Mouse (Mus musculus) cerebellum, postnatal 14 days (tissue): ENCODE measurements around the gene Zfp362.

Experiments
- DNase-seq, 2 experiments: peaks; one replicate each; pipeline ENCODE4 v3.0.0; 2021; ENCODE audit warnings: mixed read lengths in 2 of 2

The Zfp362 gene

DNA sequence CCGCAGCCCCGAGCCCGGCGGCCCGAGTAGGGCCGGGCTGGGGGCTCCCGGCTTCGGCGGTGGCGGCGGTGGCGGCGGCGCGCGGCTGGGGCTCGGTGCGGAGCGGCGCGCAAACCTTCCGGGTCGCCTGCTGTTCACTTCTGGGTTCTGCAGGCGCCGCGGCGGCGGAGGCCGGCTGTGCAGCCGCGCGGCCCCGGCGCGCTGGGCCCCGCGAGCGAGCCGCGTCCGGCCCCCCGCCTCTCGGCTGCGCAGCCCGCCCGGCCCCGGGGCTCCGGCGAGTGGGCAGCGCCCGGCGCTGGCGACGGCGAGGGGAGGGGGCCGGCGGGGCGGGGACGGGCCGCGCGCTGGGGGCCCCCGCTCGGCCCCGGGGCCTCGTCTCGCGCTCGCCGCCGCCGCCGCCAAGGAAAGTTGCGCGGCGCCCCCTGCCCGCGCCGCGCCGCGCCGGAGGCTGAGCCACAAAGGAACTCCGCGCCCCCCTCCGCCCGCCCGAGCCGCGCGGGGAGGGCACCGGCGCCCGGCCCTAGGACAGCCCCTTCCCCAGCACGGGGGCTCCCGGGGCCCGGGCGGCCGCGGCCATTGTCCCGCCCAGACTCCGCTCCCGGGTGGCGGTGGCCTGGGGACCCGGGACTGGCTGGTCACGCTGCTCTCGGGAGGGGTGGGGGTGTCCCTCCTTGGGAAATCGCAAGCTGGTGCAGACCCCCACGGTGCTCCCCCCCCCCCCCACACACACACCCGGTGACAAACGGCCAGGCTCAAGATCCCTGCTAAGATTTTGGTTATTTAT, at the start of gene Zfp362:
Gene Zfp362 (minus strand): TSS at position 3 of the 784 bp plus-strand sequence.
- DNase-seq, result peak; percentile 52 to 64

DNA sequence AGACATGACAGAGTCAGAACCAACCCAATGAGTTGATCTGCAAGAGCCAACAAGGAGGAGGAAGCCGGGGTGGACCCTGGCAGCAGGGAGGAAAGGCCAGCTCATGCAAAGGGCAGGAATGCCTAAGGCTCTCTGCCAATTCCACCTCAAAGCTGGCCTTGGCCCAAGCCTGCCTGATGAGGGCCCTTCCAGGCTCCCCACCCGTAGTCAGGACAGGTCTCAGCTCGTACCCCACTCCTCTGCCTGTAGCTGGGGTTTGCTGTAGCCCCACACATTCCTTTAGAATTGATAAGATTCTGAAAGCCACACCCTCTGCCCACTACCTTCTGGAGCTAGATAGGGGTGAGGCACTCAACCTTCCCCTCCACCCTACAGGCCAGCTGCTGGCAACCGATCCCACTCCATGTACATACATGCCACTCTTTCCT, 49.8 kb upstream of the Zfp362 start:
- DNase-seq, result peak; percentile 65 to 68

DNA sequence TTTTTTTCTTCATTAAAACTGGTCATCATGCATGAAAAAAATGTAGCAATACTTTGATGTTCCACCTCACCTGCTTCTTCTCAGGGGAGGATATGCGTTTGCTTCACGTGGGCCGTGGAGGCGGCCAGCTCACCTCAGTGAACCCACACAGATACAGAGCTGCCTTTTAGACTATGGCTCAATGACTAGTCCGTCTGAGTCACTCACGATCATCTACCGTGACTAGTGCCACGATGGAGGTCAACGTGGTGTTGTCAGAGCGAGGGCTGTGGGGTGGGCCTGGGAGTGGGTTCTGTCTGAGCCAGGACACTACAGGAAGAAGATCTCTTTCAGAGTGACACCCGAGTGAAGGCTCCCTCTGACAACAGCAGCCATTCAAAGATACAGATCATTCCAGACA, 47.3 kb upstream of the Zfp362 start:
- DNase-seq, result no peak

DNA sequence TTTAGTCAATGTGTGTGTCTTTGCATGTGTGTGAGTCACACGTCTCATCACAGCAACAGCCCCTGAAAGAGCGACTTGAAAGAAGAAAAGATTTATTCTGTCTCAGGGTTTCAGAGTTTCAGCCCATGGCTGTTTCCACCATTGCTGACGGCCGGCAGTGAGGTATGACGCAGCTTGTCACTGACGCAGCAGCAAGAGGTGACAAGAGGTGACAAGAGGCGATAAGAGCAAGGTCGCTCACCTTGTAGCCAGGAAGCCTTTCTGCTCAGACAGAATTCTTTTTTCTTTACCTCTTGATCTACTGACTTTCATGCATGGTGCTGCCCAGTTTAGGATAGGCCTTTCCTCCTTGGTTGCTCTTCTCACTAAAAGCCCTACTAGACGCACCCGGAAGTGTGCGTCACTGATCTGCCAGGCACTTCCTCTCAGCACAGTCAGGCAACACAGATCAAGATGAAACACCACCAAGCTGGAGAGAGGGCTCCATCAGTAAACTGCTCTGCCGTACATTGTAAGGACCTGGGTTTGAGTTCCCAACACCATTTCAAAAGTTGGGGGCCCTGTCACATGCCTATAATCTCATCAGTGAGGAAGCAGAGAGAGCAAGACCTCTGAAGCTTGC, 46.5 kb upstream of the Zfp362 start:
- no peak for DNase-seq

DNA sequence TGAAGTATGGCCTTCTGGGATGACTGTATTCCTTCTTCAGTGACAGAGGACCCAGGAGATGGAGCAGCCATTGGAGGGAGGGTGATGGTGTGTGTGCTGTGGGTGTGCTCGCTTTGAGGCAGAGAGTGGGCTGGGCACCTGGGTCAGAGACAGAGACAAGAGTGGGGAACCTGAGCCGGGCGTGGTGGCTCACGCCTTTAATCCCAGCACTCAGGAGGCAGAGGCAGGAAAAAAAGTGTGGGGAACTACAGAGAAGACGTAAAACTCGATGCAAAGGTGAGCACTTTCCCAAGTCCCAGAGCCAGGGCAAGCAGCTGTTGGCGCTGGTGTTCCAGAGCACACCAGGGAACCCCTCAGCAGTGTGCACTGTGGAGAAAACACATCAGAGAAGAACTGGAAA, 43.8 kb upstream of the Zfp362 start:
- DNase-seq, result no peak

DNA sequence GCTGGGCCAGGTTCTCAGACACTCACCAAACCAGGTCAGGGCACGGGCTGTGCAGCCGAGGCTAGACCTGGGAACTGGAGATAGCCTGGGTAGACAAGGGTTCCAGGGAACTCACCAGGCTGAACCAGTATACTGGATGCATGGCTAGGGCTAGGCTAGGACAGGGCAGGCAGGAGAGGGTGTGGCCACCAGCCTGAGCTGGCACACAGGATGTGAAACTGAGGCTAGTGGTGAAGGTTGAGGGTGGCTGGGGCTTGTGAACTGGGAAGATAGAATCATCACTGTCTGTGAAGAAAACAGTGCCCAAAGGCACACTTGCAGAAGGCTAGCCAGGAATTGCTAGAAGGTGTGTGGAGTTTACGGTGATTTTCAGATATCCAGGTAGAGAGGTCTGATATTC, 43.1 kb upstream of the Zfp362 start:
- no peak for DNase-seq

DNA sequence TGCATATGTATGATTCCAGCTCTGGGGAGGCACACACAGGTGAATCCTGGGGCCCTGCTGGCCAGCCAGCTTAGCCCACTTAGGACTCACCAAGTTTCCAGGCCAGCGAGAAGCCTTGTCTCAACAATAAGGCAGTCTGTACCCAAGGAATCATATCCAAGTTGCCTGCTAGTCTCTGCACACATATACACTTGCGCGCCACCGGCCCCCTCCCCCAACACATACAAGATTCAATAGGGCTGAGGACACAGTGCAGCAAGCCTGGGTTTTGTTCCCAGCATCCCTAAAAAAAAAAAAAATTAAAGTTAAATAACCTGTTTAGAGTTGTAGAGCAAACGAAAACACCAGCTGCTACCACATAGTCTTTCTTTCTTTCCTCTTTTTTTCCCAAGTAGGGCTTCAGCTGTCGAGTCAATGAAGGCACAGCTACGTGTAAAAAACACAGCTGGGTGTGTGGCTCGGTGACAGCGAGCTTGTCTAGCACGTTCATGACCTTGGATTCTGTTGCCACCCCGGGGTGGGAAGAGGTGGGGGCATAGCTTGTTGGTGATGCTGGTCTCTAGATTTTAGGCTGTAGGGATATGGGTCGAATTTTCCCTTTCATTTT, 39.6 kb upstream of the Zfp362 start:
- no peak for DNase-seq

DNA sequence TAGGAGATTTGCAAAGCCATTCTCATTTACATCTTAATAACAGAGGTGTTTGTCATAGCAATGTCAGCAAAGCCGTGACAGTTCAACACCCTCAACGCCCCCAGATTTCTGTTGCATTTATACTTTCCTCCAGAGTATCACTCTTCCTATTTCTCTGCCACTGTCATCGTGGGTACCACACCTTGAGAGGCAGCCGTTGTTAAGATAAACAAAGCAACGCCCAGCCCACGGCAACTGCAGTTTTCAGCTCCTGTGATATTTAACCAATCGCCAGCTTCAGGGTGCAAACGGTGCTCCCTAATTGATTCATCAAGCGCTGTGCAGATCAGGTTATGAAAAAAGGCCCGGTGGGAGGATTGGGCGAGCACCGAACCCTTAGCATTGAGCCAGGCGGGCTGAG, 38.7 kb upstream of the Zfp362 start:
- DNase-seq, result no peak

DNA sequence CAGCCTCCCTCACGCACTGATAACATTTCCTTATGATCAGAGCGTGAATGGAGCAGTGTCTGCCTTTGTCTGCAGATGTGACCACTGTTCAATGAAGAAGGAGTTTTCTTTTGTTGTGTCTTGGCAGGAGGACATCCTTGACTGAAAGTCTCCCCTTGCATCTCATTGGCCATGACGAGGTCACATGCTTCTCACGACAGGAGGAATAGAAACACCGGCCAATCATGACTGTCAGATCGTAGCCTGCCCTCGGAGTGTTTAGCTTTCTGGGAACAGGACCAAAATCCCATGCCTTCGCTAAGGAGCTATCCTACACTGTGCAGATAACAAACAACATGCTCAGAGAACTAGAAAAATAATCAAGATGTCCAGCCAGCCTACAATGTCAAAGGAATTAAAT, 35.4 kb upstream of the Zfp362 start:
- no peak for DNase-seq

DNA sequence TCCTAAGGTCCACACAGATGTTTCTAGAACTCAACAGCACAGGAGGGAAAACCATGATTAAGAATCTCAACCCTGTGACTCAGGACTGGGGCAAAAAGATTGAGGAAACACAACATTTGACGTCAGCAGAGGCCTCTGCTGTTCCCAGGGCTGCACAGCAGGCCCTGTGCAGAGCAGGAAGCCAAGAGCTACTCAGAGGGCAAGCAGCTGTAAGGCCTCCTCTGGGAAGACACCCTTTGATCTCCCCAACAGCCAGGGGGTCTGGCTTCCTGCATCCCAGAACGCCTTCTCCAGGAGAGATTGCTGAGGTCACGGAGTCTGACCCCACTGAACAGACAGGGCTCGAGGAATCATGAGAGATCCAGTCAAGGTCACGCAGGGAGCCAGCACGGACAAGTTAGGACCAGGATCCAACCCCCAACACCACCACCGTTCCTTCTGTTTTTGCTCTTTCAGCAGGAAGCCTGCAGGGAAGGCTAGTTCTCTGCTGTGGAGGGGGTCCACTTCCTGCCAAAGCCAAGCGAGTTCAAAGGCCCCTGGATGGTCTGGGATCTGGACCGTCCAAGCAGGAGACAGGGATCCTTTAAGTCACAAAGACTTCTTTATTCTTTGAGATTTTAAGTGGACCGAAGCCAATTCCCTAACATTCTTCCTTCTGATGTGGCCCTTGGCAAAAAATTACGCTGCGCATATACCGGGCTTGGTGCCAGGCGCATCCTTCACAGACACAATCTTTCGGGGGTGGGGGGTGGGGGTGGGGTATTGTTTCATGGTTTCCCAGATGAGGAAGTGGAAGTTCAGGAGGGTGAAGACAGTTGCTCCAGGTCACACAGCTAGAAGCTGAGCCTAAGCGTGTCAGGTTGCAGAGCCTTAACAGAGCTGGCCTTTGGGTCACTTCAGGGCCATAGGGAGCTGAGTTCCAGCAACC, 34.2 kb upstream of the Zfp362 start:
- DNase-seq, result peak; percentile 16 to 20

DNA sequence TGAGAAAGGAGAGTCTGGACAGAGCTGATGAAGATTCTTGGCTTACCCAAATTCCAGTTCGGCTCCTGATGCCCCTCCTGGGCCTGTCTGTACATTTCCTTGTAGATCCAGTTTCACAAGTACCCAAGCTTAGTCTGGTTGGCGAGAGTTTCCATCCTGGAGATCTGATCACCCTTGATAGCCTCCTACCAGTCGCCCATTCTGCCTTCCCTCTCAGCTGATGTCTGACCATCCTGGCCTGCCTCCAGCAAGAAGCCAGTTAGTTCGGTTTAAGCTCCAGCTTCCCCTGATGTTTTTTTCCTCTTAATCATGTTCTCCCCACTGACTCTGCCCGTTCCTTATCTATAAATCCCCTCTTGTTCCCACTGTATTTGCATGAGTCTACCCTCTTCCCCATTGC, 32.4 kb upstream of the Zfp362 start:
- no peak for DNase-seq

DNA sequence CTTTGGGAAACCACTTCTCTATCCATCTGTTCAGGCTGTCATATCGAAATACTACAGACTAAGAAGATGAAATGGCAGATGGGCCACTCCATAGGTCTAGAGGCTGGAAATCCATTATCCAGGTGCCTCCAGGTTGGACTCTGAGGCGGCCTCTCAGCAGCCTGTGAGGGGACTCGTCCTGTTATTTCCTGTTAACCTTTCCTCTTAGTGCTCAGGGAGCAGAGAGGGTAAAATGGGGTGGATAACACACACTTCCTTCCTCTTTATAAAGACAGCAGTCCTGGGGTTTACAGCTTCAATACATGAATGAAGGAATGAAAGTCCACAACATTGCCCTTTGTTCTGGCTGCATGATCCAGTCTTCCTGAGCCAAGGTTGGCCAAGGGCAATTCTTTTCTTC, 18.3 kb upstream of the Zfp362 start:
- no peak for DNase-seq

DNA sequence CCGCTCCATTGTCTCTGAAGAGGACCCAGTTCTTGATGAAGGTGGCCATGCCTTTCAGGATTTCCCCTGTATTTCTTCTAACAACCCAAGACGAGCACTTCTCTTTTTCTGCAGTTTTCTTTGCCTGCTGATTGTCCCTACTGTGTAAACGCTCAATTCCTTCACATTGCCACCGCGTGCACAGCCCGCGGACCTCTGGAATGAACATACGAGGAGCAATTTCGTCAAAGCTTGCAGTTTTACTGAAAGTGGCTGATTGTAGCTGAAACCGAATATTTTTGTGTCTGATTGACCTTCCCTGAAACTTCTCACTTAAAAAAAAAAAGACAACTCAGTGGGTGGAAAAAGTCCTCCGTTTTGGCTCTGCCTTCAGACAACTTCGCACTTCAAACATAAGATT, 14.7 kb upstream of the Zfp362 start:
- no peak for DNase-seq

DNA sequence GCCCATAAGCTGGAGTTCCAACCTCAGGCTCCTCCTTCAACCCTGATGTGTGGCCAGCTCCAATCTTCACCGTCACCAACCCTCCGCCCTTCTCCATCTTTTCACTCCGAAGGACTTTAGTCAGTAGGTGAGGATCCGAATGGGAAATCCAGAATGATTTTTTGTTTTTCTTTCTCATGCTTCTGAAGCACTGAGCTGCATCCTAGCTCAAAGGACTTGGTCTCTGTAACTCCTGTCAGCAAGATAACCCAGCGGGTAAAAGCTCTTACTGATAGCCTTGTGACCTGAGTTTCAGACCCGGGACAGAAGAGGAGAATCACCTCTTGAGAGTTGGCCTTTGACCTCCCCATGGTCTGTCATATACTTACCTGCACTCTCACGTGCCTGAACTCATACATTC, 11.2 kb upstream of the Zfp362 start:
- DNase-seq, result no peak

DNA sequence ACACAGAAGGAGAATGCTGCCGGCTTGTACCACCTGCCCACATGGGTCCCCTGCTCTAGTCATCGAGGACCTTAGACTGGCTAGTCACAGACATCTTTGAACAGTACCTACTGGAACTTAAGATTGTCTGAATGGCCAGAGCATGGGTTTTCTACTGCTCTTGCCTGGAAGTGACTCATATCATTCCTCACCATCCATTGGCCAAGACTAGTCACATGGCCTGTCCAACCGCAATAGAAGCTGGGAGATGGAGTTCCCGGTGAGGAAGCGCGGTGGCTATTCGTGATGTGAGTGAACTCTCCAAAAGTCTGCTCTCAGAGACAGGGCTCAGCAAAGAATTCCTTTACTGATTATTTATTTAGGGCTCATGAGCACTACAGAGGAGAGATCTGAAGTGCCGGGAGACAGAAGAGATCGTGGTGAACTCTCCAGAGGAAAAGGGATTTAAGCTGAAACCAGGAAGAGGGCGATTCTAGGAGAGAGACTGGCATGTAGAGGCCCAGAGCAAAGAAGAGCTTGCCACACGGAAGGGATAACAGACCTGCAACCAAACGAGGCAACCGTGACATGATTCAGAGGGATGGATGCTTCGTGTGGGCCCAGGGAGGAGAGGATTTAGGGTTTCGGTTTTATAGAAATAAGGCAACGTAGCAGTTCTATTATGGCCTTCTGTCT, 5.7 kb upstream of the Zfp362 start:
- DNase-seq, result peak; percentile 82 to 84

DNA sequence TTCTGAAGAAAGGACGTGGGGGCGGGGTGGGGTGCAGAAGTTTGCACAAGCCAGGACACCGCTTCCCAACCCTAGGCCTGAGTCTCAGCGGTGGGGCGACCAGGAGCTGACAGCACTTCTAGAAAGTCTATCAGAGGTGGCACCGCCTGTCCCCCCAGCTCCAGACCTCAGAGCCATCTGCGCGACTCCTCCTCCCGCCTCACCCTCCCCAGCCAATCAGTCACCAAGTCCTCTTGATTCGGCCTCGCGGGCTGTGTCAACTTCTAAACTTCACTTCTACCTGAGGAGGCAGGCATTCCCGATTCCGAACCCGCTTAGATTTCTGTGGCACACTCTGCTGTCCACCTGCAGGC, 958 bp upstream of the Zfp362 start:
- peak; percentile 67 to 69 for DNase-seq

DNA sequence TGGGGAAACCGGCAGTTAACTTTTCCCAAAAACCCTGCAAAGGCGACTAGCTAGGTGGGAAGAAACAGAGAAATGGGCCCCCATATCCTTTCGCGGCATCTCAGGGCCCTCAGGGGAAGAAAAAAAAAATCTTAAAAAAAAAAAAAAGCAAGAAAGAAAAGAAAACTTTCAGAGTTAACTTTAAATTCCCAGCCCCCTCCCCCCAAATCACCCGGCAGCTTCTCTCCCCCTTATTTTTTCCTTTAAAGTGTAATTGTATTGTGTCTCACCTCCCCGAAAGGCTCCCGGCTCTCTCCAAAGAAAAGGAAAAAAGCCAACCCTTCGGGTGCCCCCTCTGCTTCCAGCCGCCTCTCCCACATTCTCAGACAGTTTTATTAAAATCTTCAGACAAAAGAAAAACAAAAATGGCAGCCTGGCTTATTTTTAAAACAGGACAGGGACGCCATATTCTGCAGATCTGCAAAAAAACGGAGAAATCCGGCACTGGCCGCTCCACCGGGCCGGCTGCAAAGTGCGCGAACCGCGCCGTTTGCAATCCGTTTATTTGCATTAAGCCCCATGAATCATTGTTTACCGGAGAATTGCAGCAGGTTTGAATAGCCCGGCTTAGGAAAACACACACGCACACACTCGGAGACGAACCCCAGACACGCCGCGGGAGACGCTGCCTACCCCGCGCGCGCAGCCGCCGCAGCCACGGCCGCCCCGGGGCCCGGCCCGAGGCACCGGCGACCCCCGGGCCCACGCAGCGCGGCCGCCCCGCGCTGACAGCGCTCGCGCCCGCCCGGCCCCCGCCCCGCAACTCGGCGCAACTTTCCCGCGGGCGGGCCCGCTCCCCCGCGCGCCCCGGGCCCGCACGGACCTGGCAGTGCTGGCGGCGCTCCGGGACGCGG, 449 bp downstream of the Zfp362 start:
- DNase-seq, result peak; percentile 55 to 65

DNA sequence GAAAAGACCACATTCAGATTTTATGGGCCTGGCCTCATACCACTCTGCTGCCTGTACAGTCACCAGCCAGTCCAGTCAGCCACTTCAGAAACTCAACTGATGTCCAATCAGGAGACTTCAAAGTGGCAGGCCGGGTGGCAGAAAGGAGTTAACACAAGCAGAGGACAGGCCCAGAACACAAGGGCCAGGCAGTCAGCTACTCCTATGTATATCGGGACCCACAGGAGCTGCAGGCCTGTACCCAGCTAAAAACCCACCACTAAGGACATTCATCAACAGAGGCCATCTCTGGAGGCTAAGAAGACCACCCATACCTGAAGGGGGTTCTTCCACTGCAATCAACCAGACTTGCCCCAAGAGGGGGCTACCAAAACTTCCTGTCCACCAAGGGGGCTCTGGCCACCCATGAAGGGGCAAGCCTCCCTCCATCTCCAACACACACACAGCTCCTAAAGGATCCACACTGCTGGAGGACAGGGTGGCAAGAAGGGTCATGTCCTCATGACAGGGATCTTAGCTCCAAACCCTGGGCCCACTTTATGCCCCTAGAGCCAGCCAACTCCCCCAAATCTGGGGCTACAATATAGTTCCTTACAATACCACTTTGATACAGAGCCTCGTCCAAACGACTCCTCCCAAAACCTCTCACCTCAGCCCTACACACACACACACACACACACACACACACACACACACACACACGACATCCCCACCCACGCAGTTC, 1.3 kb downstream of the Zfp362 start:
- DNase-seq, result peak in 1 of 2 experiments; percentile 47

DNA sequence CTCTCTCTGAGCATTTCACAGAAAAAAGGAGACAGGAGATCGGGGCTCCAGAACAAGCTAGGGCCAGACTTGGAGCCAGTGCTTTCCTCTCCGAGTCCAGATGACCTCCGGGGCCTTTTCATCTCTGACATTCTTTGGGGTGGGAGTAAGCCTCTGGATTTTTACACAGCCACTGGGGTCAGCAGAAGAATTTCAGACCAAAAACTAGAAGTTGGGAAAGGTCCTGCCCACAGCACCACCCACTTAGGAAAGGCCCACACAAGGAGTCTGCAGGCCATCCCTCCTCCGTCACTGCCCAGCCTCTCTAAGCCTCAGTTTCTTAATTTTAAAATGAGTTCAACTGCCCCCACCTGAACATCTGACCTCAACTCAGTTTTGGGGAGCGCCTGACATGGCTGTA, 2.3 kb downstream of the Zfp362 start:
- no peak for DNase-seq

DNA sequence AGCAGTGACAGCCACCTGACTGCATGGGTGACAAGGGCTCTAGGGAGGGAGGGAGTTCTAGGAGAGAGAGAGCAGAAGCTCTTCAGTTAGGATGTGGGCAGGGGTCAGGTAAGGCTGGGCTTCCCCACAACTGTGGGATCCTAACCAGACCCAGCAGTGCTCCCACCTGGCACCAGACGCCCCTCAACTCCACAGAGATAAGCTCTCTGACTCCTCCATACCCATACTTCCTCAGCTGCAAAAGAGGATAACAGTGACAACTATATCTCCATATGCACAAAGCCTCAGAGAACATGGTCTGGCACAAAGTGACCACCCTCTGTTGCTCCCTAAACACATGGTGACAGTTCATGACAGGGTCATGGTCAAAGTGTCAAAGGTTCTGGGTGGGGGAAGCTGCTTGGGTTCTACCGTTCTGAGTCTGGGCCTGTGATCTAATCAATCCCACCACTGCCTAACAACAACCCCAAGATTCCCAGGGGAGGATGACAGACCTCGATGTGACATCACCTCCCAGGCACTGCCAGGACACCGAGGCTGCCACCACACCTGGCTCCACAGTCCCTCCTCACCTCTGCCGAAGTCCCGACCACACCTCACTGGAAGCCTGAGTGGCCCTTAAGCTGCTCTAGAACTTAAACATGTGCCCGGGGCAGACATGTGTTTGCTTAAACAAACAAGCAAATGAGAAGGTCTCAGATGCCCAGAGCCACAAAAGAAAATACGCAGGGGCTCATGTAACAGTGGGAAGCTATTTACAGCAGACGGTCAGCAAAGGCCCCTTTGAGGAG, 4.0 kb downstream of the Zfp362 start:
- no peak for DNase-seq
